Mouse (Mus musculus) adrenal gland, adult (tissue): Measurements from ENCODE around the gene Prm2.

Experiments used
- DNase-seq, 2 experiments: peaks; one replicate each; pipeline ENCODE4 v3.0.0; 2022 to 2023; ENCODE audit warnings: low spot score in 1 of 2; ENCODE audit not compliant: inconsistent age in 2 of 2

Gene Prm2

DNA sequence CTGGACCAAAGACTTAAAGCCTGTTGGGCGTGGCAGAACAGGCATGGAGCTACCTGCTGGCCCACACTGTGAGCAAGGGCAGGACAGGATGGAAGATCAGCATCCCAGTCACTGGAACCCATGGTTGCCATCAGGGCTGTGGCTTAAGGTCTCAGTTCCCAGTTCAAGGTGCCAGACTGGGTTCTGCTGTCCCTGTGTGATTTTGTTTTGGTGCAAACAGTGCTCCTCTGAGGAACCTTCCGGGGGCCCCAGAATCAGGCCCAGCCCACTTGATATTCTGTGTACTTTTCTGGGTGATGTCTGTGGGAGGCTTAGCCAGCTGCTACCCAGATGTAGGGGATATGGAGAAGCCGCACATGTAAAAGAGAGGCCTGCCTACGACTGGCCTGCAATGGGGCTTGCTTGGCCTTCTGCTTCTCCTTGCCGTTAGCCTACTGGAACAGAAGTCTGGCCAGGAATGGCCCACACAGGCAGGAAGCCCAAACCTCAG is 15.3 kb downstream of the Prm2 start:
- DNase-seq = no peak

DNA sequence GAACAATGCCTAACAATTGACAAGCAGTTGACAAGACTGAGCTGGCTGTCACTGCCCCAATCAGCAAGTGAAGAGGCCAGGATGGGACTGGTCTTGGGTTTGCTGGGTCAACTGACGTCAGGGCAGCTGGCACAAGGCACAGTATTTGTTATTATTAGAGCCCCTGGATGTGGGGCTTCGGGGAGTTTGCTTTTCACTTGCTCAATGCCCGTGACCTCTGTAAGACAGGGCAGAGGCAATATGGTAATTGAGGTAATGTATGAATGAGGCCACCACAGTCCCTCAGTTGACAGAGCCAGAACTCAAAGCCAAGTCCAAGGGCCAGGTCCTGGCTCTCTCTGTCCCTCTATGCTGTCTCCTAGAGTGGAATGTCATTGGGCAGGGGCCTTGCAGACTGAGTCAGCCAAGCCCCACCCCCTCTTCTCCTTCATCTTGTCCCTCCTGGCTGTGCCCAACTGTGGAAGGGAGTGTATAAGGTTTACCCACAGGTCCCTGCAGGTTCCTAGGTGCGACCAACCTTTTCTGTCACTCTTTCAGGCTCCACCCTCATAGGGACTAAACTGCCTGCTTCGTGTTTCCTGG is 18.3 kb downstream of the Prm2 start:
- peak in 1 of 2 experiments; percentile 79 for DNase-seq

DNA sequence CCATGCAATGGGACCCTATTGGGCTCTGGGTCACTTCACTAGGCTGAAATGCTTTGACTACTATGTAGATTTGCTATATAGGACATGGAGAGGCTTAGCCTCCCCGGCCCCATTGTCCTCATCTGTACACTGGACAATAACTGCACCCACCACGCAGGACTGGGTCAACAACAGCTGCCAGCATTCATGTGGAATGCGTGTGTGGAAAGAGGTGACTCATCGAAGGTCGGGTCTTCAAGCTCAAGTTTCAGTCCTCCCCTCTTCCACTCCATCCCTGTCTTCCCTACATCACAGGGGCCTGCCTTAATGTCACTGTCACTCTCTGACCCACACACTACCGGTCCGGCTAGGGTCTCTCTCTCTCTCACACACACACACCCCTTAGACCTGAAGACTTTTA is 19.6 kb downstream of the Prm2 start:
- DNase-seq = peak; percentile 62 to 87

DNA sequence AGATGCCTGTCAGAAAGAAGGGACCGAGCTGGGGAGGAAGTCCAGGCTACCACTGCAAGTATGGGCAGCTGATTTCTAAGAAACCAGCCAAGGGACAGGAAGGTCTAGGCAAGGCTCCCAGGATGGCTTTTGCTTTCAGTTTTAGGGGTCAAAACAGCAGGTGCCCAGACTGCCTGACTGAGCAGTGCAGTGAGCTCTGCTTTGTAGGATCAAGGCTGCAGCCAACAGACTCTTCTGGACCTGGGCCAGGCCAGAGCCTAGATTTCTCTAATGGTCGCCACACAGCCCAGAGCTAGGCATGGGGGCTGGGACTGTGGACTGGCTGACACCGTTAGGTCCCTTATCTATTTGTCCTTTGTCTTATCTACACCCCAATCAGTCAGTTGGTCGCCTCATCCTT is 21.2 kb downstream of the Prm2 start:
- peak in 1 of 2 experiments; percentile 75 for DNase-seq

DNA sequence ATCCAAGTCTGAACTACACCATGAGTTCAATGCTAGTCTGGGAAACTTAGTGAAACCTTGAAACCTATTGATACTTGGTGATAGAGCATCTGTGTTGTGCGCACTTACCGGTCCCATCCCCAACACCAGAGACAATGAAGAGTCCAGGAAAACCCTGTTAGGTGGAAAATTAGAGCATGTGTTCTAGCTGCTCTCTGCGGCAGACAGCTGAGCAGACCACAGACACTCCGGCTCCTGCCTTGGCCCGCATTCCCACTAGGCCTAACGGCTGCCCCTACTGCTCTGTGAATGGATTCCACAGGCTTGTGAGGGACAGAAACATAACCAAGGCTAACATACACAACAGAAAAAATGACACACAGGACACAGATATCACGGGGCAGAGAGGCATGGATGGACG is 22.4 kb downstream of the Prm2 start:
- DNase-seq = no peak

DNA sequence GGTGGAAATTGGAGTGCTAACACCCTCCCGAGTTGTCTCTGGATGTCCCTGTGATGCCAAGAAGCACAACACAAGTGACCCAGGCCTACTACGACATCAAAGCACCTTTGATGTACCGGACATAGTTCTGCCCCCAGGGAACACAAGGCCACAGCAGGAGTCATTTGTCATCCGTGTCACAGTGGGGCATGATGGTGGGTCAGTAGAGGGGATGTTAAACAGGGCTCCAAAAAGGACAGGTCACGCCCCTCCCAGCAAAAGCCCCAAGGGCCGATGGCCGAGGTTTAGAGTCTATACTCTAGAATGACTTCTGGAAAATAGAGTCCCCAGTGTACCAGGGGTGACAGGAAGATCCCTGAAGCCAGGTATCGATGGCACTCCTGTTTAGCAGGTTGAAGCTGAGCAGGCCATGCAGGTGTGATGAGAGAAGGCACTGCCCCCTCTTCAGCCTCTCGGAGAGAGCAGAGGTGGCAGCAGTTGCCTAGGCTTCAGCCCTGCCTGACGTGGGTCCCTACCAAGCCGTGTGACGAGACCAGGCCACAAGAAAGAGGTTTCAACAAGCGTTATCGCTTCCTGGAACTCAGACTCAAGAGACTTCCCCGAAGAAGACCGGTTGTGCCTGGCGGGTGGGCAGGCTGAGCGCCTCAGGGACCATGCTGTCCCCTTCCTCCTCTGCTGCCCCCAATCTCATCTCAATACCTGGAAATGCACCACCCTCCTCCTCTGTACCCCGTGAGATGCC is 24.0 kb downstream of the Prm2 start:
- DNase-seq = peak; percentile 62 to 80

DNA sequence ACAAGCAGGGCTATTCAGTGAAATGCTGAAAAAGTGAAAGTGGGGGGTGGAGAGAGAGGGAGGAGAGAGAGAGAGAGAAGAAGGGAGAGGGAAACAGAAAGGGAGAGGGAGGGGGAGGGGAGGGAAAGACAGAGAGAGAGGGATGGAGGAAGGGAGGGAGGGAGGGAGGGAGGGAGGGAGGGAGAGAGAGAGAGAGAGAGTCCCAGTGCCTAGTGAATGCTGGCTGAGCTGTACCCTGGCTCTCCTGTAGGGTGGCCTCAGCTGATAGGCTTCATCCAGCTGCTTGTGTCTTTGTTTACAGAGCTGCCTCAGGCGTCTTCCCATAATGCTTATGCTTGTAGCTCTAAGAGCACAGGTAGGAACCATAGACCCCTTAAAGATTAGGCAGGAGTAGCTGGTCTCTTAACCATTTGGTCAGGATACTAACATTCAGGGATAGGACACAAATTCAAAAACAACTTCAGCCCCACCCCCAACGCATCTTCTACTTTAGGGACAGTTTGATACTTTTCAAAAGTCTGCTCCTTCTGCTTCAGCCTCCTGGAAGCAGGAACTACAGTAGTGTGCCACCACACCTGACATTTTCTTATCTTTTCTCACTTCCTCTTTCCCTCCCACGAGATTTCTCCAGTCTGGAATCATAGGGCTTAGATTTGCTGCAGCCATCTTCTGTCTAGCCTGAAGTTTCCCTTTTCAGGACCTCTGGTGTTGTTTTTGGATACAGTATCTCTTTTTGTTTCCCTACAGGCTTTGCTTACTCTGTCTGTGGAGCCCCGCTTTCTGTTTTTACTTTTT is 25.2 kb downstream of the Prm2 start:
- DNase-seq = no peak

DNA sequence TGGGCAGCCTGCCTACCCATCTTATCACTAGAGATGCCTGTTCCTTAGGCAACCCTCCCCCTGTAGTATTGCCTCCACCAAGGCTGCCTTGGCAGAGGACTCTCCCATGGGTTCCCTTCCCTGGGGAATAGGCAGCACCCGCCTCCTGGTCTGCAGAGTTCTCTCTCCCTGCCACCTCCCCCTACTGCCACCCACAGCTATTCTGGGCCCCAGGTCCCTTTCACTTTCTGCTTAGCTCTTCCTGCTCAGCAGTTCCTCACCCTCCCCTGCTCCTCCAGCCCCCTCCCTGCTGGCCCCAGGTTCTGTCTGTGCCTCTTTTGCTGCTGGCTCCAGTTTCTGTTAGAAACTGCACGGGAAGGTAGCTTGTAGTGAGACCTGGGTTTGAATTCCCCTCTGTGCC is 26.3 kb downstream of the Prm2 start:
- DNase-seq = peak in 1 of 2 experiments; percentile 71

DNA sequence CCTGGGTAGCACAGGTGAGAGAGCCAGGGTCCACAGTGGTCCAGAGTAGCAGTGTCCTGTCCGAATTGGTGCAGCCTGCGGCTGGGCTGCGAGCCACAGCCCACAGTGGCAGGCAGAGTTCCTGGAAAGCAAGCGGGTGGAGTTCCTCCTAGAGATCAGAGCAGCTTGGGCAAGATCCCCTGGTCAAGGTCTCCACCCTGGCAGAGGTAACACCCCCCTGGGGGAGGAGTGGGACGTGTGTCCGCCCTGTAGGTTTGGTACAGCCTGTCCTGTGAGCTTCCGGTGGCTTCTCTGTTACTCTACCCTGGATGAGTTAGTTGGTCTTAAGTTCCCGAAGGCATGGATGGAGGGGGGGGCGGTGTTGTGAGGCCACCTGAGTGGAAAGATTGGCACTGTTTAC is 27.1 kb downstream of the Prm2 start:
- peak; percentile 84 to 92 for DNase-seq

DNA sequence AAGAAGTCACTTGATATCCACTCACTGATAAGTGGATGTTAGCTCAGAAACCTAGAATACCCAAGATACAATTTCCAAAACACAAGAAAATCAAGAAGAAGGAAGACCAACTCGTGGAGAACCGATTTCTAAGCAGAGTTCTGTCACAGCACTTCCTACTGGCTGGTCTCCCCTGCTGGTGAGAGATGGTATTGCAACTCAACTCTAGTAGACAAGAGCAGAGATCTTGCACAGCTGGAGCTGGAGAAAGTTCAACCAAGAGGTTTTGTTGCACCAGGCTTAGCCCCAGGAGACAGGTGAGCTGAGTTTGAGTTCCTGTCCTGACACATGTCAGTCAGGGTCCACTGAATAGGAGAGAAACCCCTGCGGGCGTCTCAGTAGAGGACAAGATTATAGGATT is 28.8 kb downstream of the Prm2 start:
- DNase-seq = peak; percentile 67 to 93

DNA sequence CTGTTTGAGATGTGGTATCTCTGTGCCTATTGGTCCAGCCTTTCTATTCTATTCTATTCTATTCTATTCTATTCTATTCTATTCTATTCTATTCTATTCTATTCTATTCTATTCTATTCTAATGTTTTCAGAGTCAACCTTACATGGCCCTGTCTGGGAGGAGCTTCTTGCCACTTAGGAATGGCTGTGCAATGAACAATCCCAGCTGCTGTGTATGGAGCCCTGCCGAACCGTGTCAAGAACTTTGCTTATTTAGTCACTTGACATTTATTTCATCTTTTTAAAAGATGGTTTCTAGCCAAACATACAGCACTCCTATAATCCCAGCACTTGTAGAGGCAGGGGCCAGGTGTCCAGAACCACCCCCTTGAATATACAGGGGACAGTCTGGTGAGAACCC is 31.6 kb downstream of the Prm2 start:
- no peak for DNase-seq

DNA sequence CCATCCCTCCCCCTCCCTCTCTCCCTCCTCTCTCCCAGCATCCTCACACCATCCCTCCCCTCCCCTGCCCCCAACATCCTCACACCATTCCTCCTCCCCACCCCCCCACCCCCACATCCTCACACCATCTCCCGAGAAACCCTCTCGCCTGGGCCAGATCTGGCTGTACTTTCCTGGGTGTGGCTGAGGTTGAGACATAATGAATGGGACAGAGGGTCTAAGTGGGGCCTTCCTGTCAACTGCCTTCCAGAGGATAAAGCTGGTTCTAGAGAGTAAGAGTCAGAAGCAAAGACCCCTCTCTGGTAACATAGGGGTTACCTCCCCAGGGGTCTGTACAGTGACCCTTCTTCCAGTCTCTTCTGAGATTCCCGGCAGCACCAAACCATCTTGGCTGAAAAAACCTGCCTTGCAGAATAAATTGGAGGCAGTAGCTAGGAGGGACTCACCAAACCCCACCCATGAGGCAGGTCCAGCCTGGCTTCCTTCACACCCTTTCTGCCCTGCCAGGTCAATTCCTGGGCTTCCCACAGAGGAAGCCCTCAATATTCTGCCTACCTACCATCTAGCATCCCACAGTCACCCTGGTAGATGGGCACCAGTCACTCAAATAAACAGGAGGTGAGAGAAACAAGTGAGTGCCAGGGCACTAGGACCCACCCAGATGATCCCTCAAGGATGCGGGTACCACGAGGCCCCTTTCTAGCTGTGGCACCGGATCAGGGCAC is 32.2 kb downstream of the Prm2 start:
- no peak for DNase-seq

DNA sequence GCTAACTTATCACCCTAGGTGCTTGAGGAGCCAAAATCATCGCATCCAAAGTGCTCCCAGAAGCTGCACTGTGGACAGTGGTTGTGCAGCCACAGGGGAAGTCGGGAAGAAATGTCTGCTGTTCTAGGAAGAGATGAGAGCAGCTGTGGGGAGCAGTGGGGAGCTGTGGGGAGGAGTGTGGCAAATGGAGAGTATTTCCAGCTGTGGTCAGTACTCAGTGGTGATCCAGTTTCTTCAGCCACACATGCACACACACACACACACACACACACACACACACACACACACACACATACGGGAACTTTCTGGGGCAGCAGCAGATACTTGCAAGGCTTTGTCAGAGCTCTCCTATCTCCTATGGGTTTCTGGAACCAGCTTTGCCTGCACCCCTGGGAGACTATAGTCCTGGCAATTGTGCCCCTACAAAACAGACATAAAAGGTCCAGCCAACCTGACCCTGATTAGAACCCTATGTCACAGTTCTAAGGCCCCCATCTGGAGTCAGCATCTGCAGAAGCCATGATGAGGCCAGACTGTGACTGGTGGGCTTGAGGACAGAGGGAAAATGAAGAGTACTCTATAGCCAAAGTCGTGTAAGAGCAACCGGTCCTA is 33.3 kb downstream of the Prm2 start:
- DNase-seq = no peak

DNA sequence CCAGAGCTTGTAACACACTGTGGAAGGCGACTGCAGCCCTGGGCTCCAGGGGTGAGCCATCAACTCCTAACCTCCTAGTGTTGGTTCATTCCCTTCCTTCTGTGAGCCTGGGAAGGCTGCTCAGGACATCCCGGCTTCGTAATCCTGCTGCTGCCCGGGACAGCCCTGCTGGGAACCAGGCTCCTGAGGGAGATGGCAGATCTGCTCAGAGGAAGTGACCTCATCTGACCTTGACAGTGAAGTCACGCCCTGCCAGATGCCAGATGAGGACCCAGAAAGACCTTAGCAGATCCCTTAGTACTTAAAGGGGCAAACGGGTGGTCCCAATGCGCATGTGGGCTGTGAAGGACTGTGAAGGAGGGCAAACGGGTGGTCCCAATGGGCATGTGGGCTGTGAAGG is 34.8 kb downstream of the Prm2 start:
- peak in 1 of 2 experiments; percentile 60 for DNase-seq

DNA sequence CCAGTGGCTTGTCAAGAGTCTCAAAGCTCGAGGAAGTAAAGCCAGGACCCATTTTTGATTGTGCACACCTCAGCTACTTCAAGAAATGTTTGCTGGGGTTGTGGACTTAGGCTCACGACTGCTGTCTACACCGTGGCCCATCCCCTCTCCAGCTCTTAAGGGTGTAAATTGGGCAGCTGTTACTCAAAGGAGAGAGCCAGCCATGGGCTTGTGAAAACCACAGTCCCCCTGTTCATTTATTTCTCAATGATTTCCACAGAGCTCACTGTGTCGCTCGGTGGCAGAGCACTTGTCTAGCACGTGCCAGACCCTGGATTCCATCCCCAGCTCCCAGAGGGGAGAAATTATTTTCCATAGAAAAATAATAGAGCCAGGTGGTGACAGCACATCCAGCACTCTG is 39.8 kb downstream of the Prm2 start:
- no peak for DNase-seq

DNA sequence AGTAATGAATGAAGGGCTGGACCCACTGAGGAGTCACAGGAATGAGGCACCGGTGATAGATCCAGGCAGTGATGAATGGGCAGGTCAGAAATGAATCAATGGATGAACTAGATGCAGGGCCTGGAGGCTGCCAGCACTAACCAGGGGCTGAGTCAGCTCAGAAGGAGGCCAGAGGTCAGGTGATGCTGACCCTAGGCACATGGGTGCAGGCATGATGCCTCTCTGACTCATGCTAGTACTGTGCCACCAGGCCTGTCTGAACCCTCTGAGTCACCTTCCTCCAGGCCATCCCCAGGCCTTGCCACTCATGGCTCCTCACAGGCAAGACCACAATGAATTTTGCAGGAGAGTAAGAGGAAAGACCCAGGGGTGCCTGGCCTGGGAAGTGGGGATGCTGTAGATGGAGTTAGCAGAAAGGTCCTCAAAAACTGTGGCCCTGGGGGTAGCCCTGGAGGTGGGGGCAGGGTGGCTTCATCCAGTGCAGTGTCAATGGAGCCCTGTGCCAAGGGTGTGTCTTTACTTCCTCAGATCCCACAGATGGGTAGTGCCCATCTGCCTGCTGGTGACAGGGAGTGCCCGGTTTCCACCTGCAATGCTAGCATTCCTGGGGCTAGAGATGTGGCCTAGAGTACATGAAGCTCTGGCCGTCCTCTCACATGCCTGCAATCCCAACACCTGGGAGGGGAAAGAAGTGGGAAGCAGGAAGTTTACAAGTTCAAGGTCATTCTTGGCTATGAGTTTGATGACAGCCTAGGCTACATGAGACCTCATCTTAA is 41.2 kb downstream of the Prm2 start:
- peak; percentile 94 for DNase-seq

DNA sequence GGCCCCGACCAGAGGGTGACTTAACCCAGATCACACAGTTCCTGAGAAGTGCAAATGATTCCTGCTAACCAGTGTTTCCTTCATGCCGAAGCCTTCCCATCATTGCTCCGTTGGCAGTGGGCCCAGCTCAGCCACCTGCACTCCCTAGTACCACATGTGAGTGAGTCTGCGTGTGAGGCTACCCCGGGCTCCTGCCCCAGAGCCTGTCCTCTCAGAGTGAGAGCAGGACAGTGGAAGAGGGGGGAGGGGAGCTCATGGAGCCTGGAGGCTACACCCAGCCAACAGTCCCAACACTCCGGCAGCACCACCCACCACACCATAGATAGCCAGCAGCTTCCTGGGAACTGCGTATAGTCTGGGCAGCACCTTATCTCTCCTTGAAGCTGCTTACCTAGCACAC is 46.1 kb downstream of the Prm2 start:
- DNase-seq = peak in 1 of 2 experiments; percentile 31

DNA sequence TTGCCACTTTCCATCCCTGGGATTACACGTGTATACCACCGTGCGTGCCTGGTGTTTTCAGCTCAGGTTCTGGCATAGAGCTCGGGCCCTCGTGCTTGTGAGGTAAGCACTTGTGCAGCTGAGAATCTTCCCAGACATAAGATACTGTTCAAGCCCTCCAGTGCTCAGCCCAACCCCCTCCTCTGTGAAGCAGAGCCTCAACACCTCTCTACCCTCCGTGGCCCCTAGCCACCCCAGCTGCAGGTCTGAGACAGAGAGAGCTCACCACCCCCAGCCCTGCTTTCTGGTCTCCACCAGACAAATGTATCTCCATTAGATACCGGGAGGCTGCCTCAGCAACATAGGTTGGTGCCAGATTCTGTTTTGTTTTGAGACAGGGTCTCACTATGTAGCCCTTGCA is 46.7 kb downstream of the Prm2 start:
- DNase-seq = no peak
